Mouse (Mus musculus): Measurements from ENCODE around the gene Ethe1. TPM values are rescaled to one million over a fixed set of nuclear protein-coding genes. Genes with fewer than 3 reads are reported as not detected.

Gene Ethe1
- total RNA-seq, 1 experiment from 2014 or later: 16.4 TPM

- ATAC-seq (replicated peaks in 1 of 2; ENCODE audit: insufficient read depth in 1 of 2, low FRiP score in 2 of 2, low TSS enrichment in 1 of 2, low read depth in 1 of 2, poor library complexity in 2 of 2, severe bottlenecking in 2 of 2): no peak
Measured at GRCm38 (mm10) chr7:24630116-24630880, 43.0 kb downstream of the Ethe1 start.

GRCm38 (mm10) chr7:24636264-24636663 lies 48.9 kb downstream of the Ethe1 start, which contains the start of gene Lypd3:
TSS of gene Lypd3 (plus strand) at chr7:24636550.
- ATAC-seq (replicated peaks in 1 of 2; ENCODE audit: insufficient read depth in 1 of 2, low FRiP score in 2 of 2, low TSS enrichment in 1 of 2, low read depth in 1 of 2, poor library complexity in 2 of 2, severe bottlenecking in 2 of 2): no peak

- no peak for ATAC-seq (replicated peaks in 1 of 2; ENCODE audit: insufficient read depth in 1 of 2, low FRiP score in 2 of 2, low TSS enrichment in 1 of 2, low read depth in 1 of 2, poor library complexity in 2 of 2, severe bottlenecking in 2 of 2)
Measured at GRCm38 (mm10) chr7:24637046-24637445, 49.7 kb downstream of the Ethe1 start.

GRCm38 (mm10) chr7:24638026-24638856 lies 50.9 kb downstream of the Ethe1 start:
- peak; percentile 25 to 68 for ATAC-seq (replicated peaks in 1 of 2; ENCODE audit: insufficient read depth in 1 of 2, low FRiP score in 2 of 2, low TSS enrichment in 1 of 2, low read depth in 1 of 2, poor library complexity in 2 of 2, severe bottlenecking in 2 of 2)

GRCm38 (mm10) chr7:24640450-24640849 lies 53.1 kb downstream of the Ethe1 start:
- no peak for ATAC-seq (replicated peaks in 1 of 2; ENCODE audit: insufficient read depth in 1 of 2, low FRiP score in 2 of 2, low TSS enrichment in 1 of 2, low read depth in 1 of 2, poor library complexity in 2 of 2, severe bottlenecking in 2 of 2)

- peak in 1 of 2 experiments; percentile 49; a peak in 1 of 4 replicates for ATAC-seq (replicated peaks in 1 of 2; ENCODE audit: insufficient read depth in 1 of 2, low FRiP score in 2 of 2, low TSS enrichment in 1 of 2, low read depth in 1 of 2, poor library complexity in 2 of 2, severe bottlenecking in 2 of 2)
Measured at GRCm38 (mm10) chr7:24642491-24642890, 55.1 kb downstream of the Ethe1 start.

- no peak for ATAC-seq (replicated peaks in 1 of 2; ENCODE audit: insufficient read depth in 1 of 2, low FRiP score in 2 of 2, low TSS enrichment in 1 of 2, low read depth in 1 of 2, poor library complexity in 2 of 2, severe bottlenecking in 2 of 2)
Measured at GRCm38 (mm10) chr7:24644492-24644891, 57.1 kb downstream of the Ethe1 start.

GRCm38 (mm10) chr7:24644996-24645395 lies 57.7 kb downstream of the Ethe1 start:
- ATAC-seq (replicated peaks in 1 of 2; ENCODE audit: insufficient read depth in 1 of 2, low FRiP score in 2 of 2, low TSS enrichment in 1 of 2, low read depth in 1 of 2, poor library complexity in 2 of 2, severe bottlenecking in 2 of 2): no peak; a peak in 1 of 4 replicates

GRCm38 (mm10) chr7:24646486-24646885 lies 59.1 kb downstream of the Ethe1 start:
- ATAC-seq (replicated peaks in 1 of 2; ENCODE audit: insufficient read depth in 1 of 2, low FRiP score in 2 of 2, low TSS enrichment in 1 of 2, low read depth in 1 of 2, poor library complexity in 2 of 2, severe bottlenecking in 2 of 2): no peak

GRCm38 (mm10) chr7:24653681-24654080 lies 66.3 kb downstream of the Ethe1 start:
- ATAC-seq (replicated peaks in 1 of 2; ENCODE audit: insufficient read depth in 1 of 2, low FRiP score in 2 of 2, low TSS enrichment in 1 of 2, low read depth in 1 of 2, poor library complexity in 2 of 2, severe bottlenecking in 2 of 2): peak; percentile 74 to 78

Other genes starting within 250 kb of the Ethe1 start
- gene Lypd5, start 238.3 kb upstream of the Ethe1 start, total RNA-seq (2017): not detected in 2 replicates
- gene Kcnn4, start 217.3 kb upstream of the Ethe1 start, total RNA-seq (2017): 75.9 and 80.8 TPM in 2 replicates
- gene Smg9, start 187.9 kb upstream of the Ethe1 start, total RNA-seq (2017): 15.6 and 21.3 TPM in 2 replicates
- not detected in 2 replicates for gene Irgc1, start 135.2 kb upstream of the Ethe1 start, total RNA-seq (2017)
- 37.1 and 53.2 TPM in 2 replicates for gene Plaur, start 125.1 kb upstream of the Ethe1 start, total RNA-seq (2017)
- gene Cadm4, start 105.5 kb upstream of the Ethe1 start, total RNA-seq (2017): 0.35 TPM in 1 of 2 replicates, not detected in the other
- gene Zfp428, start 80.5 kb upstream of the Ethe1 start, total RNA-seq (2017): 1.1 and 5.1 TPM in 2 replicates
- gene AC161166.1, start 75.1 kb upstream of the Ethe1 start, total RNA-seq (2017): not detected in 2 replicates
- 6.8 and 8.0 TPM in 2 replicates for gene Irgq, start 56.9 kb upstream of the Ethe1 start, total RNA-seq (2017)
- gene Pinlyp, start 41.4 kb upstream of the Ethe1 start, total RNA-seq (2017): not detected in 2 replicates
- 42.9 and 43.3 TPM in 2 replicates for gene Xrcc1, start 41.3 kb upstream of the Ethe1 start, total RNA-seq (2017)
- gene Zfp575, start 98 bp downstream of the Ethe1 start, total RNA-seq (2017): not detected in 2 replicates
- 13.9 and 17.5 TPM in 2 replicates for gene Phldb3, start 23.2 kb downstream of the Ethe1 start, total RNA-seq (2017)
- gene Lypd3, start 49.0 kb downstream of the Ethe1 start, total RNA-seq (2017): not detected in 2 replicates
- not detected in 2 replicates for gene Tex101, start 89.1 kb downstream of the Ethe1 start, total RNA-seq (2017)
- not detected in 2 replicates for gene BC049730, start 121.7 kb downstream of the Ethe1 start, total RNA-seq (2017)
- gene Gm4763, start 139.4 kb downstream of the Ethe1 start, total RNA-seq (2017): not detected in 2 replicates
- gene Cd177, start 172.8 kb downstream of the Ethe1 start, total RNA-seq (2017): 31.5 and 105 TPM in 2 replicates
- 1.1 and 15.1 TPM in 2 replicates for gene Ceacam10, start 189.7 kb downstream of the Ethe1 start, total RNA-seq (2017)